Mouse (Mus musculus) MEL (cell line): ENCODE results near the gene Ube2e3.

Experiments
- CTCF ChIP-seq, 3 experiments: IDR thresholded peaks in 2 of 3; conservative IDR thresholded peaks in 1 of 3; 2 replicates each; pipeline ENCODE4 v1.5.1; 2011 to 2012; ENCODE audit warnings: low read length in 3 of 3, low read depth in 2 of 3, mild to moderate bottlenecking in 2 of 3, improper control_type of control experiment in 1 of 3, inconsistent platforms in 1 of 3, mixed read lengths in 1 of 3, moderate library complexity in 1 of 3; ENCODE audit not compliant: control insufficient read depth in 1 of 3, insufficient read depth in 1 of 3, poor library complexity in 1 of 3, severe bottlenecking in 1 of 3
- EP300 ChIP-seq, 2 experiments: IDR thresholded peaks; 2 replicates each; pipeline ENCODE4 v1.6.1; 2011; ENCODE audit warnings: improper control_type of control experiment in 2 of 2, low read length in 2 of 2, low read depth in 1 of 2, mild to moderate bottlenecking in 1 of 2
- MXI1 ChIP-seq: IDR thresholded peaks from 2 replicates; pipeline ENCODE4 v1.6.1; 2011; ENCODE audit warnings: mild to moderate bottlenecking, low read depth, low read length, improper control_type of control experiment
- SMC3 ChIP-seq: IDR thresholded peaks from 2 replicates; pipeline ENCODE4 v1.6.1; 2011; ENCODE audit warnings: low read depth, low read length, improper control_type of control experiment

- no peak for TF ChIP-seq CTCF (IDR thresholded peaks at IDR 0.05 in 2 of 3, conservative IDR thresholded peaks at IDR 0.05 in 1 of 3; ENCODE audit: control insufficient read depth in 1 of 3, insufficient read depth in 1 of 3, low read depth in 2 of 3, low read length in 3 of 3, poor library complexity in 1 of 3, severe bottlenecking in 1 of 3)
- TF ChIP-seq MXI1: no peak
- TF ChIP-seq SMC3: no peak
- TF ChIP-seq EP300 (IDR thresholded peaks at IDR 0.05; ENCODE audit: low read depth in 1 of 2, low read length in 2 of 2): no peak
Observed at GRCm38 (mm10) chr2:78882743-78883433, 15.0 kb downstream of the Ube2e3 start.
